Mouse (Mus musculus) cerebellum, postnatal 36 days (tissue): Measurements from ENCODE around the gene Yeats2.
A peak's percentile ranks its signal among the peaks of the same experiment; 100 is the strongest.
"Not testable (repeated sequence)": the region's sequence is repeated elsewhere in the genome, so short reads cannot be mapped to it uniquely, and the experiment has no call there.

Experiments
- DNase-seq, 2 experiments: peaks; one replicate each; pipeline ENCODE4 v3.0.0; 2021 to 2022; ENCODE audit warnings: mixed read lengths in 2 of 2

Yeats2 gene

DNA sequence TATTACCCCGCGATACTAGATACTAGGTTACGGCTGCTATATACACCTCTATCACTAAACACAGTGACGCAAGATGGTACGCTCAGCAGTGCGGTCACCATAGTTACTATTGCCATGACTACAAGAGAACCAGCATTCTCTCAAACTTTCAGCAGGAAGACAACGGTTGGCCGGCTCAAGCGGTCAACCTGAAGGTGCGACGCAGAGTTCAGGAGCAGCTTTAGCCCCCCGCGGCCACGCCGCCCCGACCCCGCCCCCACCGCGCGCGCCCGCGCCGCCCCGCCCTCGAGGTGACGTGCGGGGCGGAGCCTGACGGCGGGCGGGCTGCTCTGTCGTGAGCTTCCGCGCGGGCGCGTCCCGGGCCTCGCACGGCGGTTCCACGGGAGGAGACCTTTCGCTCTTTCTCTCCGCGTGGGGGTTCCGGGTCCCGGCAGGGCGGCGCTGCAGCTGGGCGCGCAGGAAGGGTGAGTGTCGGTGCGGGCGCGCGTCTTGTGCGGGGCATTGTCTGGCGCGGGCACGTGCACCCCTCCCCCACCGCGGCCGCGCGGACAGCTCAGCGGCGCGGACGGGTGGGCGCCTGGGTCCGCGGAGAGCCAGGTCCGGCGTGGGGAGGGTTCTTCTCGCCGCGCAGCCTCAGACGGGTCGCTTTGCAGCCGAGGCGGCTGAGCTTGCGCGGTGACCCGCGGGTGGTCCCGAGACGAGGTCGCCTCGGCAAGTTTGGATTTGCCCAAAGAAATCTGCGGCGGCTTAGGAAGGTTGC lies at the start of gene Yeats2:
Gene Yeats2, plus strand, starts transcription at position 292 of the 760 bp plus-strand sequence.
- DNase-seq: peak; percentile 80 to 83

DNA sequence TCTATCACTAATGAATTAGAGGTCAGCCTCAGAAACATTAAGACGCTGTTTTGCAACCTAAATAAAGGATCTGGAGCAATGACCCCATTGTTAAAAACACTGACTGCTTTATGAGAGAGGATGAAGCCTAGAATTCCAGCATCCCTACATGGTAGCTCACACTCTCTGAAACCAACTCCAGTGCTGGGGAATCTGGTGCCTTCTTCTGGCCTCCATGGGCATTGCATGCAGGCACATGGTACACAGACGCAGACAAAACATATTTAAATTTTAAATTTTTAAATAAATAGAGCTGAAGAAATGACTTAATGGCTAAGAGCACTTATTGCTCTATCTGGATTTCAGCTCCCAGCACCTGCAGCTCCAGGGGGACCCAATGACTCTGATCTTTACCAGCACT lies 44.9 kb upstream of the Yeats2 start:
- DNase-seq: no peak

DNA sequence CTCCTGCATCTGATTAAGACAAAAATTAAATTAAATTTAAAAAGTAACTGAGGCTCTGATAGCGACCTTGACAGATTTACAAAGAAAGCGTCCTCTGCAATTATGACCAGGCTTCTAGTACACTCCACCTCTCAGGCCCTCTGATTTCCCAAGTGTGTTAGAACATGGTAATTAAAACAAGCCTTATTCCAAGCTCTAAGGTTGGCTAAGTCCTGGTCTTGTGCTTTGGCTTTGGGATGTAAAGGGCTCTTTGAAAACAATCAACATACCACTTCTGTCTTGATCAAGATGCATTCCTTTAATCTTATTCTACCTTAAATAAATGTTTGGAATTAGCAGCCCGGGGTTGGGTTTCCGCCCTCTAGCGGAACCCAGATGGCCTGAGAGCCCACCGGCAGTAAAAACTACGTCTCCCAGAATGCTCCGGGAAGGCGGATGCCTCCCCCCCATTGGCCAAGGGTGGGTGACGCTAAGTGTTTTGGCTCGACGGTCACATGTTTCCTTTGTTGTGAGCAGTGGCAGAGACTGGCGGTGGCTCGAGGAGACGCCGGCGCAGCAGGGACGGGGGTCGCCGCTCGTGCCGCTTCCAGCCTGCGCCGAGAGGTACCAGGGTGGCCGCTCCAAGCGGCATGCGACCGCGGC lies 43.7 kb upstream of the Yeats2 start, which contains the start of gene Klhl24:
Gene Klhl24, plus strand, starts transcription at position 474 of the 642 bp plus-strand sequence.
- peak; percentile 89 to 91 for DNase-seq

DNA sequence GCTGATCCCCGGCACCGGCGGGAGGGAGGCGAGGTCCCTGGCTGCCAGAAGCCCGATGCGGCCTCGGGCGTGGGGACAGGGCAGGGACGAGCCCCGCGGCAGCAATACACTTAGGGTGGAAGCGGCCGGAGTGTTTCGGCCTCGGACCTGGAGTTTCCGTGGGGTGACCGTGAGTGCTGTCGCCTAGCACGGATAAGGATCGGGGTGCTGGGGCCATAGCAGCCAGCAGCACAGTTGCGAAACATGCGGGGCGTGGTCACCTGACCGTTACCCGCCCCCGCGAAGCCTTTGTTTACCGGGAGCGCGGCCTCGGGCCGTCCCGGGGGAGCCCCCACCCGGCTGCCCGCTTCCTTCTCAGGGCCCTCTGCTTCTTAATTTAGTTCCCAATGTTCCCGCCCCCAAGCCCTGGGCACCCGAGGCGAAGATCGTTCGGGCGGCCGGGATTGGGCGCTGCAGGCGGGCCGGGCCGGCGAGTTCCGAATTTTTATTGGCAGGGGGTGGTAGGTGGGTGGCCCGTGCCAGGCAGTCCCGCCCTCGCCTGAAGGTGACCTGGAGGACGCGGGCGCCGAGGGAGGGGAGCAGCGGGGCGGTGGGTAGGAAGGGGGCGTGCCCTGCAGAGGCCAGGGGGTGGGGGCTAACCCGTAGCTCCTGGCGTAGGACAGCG lies 43.0 kb upstream of the Yeats2 start:
- peak; percentile 85 to 90 for DNase-seq

DNA sequence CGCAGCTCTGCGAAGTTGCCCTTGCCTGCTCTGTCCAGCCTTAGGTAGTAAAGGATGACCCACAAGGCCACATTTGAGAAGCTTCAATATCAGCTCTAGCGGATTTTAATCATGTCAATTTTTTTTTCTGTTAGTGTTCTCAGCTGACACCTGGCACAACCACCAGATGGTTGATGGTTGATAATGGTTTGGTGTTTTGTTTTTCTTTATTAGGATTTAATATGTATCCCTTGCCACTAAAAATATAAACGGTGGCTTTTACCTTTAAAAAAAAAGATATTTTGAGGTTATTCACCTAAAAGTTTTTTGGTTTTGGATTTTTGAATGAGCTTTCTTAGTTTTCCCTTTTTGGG lies 42.5 kb upstream of the Yeats2 start:
- no peak for DNase-seq

DNA sequence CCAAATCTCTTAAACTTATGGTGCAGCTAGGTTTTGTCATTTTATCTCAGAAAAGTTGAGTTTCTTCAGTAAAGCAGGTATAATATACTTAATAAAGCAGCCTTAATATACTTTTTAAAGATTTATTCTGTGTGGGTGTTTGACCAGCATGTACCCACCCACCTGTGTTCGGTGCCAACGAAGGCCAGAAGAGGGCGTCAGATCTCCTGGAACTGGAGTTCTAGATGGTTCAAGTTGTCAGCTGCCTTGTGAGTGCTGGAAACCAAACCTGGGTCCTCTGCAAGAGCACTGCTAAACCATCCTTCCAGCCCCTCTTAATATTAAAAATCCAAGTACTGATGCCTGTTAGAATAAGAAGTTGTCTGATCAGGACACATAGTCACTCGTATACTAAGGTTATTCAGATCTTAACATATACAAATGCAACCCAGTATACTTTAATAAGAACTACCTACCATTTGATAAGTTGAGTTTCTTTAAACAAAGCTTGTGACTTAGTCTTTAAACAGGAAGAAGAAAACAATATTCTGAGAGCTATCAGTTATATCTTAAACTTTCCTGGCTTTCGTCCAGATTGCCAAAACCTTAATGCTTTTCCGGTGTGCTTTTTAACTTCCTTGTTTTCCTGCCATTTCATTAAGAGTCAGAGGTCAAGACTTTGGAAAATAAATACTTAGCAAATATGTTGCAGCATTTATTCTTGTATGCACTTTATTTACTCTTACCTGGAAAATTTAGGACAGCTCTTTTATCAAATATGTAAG lies 41.8 kb upstream of the Yeats2 start:
- DNase-seq: no peak

DNA sequence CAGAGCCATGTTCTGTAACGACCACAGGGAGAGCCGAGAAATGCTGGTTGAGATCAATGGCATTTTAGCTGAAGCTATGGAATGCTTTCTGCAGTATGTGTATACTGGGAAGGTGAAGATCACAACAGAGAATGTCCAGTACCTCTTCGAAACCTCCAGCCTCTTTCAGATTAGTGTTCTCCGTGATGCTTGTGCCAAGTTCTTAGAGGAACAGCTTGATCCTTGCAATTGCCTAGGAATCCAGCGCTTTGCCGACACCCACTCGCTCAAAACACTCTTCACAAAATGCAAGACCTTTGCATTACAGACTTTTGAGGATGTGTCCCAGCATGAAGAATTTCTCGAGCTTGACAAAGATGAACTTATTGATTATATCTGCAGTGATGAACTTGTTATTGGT lies 33.9 kb upstream of the Yeats2 start:
- DNase-seq: no peak

DNA sequence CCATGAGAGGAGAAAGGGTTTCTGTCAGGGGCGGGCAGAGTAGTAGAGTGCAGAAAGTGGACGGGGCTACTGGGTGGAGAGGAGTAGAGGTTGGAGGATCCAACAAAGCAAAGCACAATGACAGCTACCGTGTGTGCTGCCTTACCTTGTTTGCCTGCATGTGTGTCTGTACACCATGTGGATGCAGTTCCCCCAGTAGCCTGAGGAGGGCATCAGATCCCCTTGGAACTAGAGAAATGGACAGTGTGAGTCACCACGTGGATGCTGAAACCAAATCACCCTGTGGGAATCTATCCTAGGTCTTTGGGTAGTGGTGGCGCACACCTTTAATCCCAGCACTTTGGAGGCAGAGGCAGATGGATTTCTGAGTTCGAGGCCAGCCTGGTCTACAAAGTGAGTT lies 31.9 kb upstream of the Yeats2 start:
- DNase-seq: no peak

DNA sequence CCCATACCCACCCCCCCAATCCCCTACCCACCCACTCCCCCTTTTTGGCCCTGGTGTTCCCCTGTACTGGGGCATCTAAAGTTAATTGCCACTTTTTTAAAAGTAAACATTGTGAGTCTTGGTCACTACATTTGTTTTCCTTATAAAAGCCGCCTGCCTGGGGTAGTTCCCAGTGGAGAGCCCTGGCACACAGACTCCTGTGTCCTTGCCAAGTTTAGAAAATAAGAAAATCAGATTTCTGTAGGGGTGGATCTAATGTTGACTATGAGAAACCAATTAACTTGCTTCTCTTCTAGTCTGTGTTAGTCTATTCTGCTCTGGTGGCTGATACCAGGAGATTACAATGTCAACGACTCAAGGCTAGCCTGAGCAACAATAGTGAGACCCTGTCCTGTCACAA lies 28.2 kb upstream of the Yeats2 start:
- no peak for DNase-seq

DNA sequence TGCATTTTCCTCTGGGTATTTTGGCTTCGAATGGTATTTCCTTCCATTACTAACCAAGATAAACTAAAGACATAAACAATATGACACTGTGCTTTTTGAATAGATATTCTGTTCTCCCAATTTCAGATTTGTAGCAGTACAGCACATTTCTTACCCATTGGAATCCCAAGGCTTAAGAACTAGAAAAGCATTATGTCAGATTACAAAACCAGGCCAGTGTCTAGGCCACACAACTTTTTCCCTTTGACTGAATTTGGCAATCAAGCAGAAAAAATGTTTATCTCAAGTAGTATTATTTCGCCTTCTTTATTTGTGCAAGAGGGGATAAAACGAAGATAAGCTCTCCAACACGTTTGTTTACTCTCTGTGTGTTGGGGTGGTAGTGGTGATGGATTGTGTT lies 24.8 kb upstream of the Yeats2 start:
- DNase-seq: no peak

DNA sequence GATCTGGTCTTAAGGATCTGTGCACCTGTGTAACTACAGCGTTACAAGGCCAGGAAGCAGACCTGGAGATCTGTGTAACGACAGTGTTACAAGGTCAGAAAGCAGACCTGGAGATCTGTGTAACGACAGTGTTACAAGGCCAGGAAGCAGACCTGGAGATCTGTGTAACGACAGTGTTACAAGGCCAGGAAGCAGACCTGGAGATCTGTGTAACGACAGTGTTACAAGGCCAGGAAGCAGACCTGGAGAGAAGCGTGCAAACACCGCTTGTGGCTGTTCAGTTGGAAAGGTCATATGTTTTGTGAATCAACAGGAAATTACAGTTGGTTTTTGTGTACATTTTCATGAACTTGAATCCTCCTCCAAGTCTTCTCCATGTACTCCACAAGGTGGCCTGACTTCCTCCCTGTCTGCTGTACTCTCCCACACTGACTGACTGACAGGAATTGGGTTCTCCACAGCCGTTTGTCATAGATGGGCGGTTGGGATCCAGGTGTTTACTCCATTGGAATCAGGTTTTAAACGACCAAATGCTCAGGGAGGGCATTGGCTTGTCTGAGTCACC lies 14.5 kb upstream of the Yeats2 start:
- DNase-seq: not testable (repeated sequence)

DNA sequence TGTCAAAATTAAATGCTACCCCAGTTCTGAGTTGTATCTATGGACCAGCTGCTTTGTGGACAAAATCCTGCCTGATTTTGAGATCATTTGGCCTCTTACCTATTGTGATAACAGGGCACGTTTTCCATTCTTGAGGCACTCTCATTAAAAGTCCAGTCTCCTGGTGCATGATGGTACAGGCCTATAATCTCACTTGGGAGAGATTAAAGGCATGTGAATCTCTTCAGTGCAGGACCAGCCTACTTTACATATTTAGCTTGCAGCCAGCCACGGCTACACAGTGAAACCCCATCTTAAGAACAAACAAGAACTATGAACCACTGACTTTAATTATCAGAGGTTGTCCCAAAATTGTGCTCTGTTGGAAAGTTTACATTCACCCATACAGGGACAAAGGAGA lies 10.5 kb upstream of the Yeats2 start:
- DNase-seq: no peak

DNA sequence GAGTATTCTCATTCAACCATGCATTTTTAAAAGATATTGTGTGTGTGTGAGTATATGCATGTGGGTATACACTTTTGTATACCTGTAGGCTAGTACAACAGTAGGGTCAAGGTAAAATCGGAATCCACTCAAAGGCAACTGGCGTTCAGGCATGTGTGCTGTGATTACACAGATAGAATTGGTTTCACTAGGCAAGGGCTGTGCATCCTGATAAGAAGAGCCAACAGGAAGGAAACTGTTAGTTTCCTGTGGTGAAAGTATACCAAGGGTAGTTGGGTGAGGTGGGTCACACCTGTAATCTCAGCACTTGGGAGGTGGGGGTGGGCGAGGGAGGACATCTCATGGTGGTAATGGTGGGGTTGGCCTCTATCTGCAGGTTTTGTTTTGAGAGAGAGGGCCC lies 3.7 kb downstream of the Yeats2 start:
- no peak for DNase-seq

DNA sequence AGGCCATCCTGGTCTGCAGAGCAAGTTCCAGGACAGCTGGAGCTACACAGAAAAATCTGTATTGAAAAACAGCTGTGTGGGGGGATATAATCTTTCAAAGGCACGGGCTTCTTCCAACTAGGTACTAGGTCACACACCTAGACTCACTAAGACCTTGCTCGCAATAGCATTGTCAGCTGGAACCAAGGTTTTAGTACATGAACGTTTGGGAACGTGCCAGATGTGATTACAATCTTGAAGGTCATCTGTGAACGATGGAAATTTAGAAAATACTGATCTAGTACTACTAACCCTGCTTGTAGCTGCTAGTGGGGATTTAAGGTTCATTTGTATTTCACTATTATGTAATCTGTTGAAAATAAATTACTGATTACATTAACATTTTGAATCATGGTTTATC lies 11.1 kb downstream of the Yeats2 start:
- DNase-seq: no peak

DNA sequence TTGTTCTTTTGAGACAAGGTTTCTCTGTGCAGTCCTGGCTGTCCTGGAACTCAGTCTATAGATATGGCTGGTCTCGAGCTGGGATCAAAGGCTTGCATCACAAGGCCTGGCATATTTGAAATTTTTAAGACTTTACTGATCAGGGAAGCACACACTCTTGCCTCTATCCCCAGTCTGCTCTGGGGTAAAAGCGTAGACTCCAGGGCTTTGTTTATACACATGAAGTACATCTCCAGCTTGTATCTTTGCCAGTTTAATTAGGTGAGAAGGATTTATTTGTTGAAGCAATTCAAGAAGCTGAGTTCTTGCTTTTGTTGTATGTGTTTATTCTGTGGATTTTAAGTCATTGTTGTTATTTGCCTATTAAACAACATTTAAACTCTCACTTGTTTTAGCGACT lies 12.9 kb downstream of the Yeats2 start:
- no peak for DNase-seq

DNA sequence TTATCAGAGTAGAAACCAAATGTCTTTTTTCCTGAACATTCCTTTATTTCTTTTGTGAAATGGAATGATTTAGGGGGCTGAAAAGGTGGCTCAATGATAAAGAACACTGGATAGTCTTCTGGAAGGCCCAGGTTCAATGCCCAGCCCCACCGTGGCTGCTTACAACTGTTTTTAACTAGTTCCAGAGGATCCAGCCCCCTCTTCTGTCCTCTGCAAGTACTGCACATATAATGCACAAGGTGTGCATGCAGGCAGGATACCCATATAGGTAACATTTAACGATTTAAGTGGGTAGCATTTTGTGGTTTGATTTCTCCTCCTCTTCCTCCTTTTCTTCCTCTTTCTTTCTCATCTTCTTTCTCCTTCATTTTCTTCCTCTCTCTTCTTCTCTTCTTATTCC lies 19.3 kb downstream of the Yeats2 start:
- DNase-seq: no peak

DNA sequence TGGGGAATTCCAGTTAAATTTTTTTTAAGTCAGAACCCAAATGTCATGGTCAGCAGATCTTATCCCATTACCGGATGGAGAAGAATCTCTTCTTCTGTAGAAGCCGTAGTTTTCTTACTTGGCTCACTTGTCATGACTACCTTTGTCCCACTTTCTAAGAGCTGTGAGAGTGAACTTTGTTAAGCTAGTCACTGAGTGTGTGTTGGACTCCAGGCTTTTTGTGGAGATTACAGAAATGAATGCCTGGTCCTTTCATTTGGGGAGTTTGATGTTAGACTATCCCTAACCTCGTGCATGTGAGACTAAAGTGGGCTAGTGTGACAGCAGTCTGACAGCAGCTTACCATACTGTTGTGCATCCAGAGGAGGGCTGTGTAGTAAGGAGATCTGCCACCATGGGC lies 28.2 kb downstream of the Yeats2 start:
- no peak for DNase-seq

DNA sequence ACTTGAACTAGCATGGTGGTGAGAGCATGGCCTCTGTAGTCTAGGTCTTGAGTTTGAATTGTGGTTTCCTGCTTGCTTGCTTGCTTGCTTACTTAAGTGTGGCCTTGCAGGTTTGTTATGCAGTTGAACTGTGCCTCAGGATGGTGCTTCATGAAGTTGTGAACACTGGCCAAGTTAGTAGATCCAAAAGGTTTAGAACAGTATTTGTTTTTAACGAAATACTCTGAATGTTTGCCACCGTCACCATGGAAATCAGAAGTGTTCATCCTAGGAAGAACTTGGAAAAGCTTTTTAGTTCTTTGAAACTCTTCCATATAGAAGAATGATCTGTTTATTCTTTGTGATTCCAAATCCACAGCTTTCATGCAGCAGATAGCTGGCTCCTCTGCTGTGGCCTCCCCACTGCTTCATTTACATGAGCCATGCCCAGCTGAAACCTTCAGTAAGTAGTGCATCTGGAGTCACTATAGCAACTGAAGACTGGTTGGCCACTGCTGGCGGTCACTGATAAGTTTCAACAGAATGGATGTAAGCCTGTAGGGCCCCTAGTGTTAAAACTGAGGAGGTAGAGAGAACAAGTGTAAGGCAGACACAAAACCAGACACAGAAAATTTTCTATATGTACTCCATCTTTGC lies 28.7 kb downstream of the Yeats2 start:
- DNase-seq: no peak

DNA sequence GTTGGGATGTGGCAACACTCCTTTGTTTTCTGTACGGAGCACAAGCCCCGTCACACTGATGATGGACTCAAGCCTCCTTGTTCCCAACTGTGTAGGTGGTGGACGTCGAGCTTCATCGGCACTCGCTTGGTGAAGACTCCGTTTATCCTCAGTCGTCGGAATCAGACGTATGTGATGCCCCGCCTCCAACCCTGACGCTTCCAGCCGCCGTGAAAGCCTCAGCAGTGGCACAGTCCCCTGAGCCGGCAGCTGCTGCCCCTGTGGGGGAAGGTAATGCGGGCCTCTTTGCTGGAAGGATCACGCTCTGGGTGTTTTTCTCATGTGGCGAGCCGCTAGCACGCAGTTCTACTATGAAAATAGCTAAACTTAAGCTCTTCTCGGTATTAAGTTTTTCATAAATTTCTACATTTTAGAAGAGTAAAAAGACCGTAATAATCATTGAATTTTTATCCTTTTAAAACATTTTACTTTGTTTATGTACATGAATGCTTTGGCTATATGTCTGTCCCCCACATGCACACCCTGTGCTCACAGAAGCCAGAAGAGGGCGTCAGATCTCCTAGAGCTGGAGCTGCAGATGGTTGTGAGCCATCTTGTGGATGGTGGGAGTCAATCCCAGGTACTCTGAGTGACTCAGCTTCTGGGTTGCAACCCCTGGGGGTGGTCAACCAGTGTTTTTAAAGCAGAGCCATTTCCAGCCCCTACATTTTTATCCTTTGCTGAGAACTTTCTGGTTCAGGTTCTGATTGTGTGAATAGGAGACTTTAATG lies 38.7 kb downstream of the Yeats2 start:
- no peak for DNase-seq

DNA sequence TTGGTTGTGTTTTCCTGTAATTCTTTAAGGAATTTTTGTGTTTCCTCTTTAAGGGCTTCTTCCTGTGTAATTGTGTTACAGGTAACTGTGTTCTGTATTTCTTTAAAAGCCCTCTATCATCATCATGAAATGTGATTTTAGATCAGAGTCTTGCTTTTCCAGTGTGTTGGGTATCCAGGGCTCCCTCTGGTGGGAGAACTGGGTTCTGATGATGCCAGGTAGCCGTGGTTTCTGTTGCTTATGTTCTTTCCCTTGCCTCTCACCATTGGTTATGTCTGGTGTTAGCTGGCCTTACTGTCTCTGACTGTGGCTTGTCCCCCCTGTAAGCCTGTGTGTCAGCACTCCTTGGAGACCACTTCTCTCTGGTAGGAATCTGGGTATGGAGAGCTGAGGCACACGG lies 44.5 kb downstream of the Yeats2 start:
- DNase-seq: peak in 1 of 2 experiments; percentile 26

DNA sequence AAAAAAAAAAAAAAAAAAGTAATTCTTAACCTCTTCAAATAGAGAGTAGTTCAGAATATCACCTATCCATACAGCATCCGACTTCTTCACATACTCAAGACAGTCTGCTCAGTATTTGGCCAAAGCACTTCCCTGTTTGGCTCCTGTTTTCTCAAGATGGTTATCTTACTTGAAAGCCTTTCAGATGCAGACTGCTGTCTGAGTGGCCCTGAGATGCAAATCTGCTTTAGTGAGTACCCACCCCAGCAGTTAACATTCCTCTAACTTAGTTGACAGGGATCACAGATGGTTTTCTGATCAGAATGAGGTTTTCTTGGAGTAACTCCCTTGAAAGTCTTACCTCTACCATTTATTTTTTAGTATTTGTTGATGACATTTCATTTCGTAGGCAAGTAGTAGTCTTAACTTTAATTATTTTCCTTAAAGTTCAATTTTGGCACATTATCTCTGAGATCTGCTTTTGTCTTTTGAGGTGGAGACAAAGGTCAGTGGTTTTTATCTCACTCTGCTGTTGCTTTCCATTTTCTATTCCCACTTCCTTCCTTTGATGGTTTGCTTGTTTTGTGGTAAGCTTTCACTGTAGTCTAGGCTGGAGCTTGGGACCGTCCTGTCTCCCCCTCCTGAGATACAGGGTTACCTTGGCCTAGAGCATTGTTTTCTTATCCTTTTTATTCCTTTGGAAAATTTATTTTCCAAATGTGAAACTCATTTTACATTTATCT lies 50.5 kb downstream of the Yeats2 start:
- DNase-seq: no peak
